Mouse (Mus musculus) frontal cortex, postnatal 14 days (tissue): ENCODE measurements around the gene Vangl2.

Experiments used
- DNase-seq, 2 experiments: peaks; one replicate each; pipeline ENCODE4 v3.0.0; 2022; ENCODE audit warnings: low spot score in 2 of 2

The Vangl2 gene

GRCm38 (mm10) chr1:171966054-171966790 is 62.0 kb downstream of the Vangl2 start:
- DNase-seq, result no peak

GRCm38 (mm10) chr1:171963613-171964012 is 64.6 kb downstream of the Vangl2 start:
- no peak for DNase-seq

GRCm38 (mm10) chr1:171961704-171962103 is 66.5 kb downstream of the Vangl2 start:
- DNase-seq, result no peak

GRCm38 (mm10) chr1:171960726-171961125 is 67.5 kb downstream of the Vangl2 start:
- no peak for DNase-seq

GRCm38 (mm10) chr1:171957411-171957810 is 70.8 kb downstream of the Vangl2 start:
- DNase-seq, result no peak

- no peak for DNase-seq
These were observed 73.2 kb downstream of the Vangl2 start for GRCm38 (mm10) chr1:171955071-171955470.
